Mouse (Mus musculus) megakaryocyte, embryonic 14.5 days (primary cell): ENCODE data around the gene Rasgef1b.

ENCODE experiments used
- FLI1 ChIP-seq: IDR thresholded peaks from 2 replicates; pipeline ENCODE4 v1.6.1; 2012; ENCODE audit warnings: low read length, inconsistent platforms, mixed read lengths
- GATA1 ChIP-seq: IDR thresholded peaks from 3 replicates; pipeline ENCODE4 v1.6.1; 2012; ENCODE audit warnings: mixed read lengths, low read length, inconsistent platforms, borderline replicate concordance

DNA sequence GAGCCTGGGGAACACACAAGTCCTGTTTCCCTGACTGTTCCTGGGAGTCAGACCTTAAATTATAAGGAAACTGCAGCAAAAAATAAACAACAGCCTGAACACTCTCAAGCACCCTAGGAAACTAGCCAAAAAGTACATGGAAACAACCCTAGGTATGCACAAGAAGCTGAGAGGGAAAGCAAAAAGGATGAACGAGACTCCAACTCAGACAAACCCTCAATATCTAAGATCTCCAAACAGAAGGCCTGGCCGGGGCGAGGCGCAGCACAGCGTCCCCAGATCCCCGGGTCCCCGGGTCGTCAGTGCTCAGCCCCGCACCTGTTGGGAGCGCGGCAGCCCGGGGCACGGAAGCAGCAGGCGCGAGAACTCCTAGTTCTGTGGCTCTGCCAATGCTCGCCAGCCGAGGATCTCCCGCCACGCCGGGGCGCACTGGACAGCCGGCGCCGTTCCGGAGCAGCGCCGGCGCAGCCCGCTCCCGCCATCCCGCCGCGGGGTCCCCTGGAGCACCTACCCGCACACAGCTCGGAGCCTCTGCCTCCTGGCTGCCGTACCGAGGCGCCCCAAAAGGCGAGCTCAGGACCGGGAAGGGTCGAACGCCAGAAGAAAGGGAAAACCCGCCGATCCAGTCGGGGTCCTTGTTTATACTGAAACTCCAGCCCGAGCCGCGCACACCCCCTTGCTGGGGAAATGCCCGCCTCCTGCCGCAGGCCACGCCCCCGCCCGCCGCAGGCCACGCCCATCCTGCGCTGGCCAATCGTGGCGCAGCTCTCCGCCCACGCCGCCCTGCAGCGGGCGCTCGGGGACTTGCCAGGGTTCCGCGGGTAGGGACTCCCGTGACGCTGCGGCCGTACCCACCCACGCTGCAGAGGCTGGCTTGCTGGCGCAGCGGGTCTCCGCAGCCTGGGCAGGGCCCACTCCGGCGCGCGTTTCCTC lies 476.4 kb downstream of the Rasgef1b start:
- TF ChIP-seq GATA1 (no peak), FLI1 (no peak)
